ENCODE assay signal across 23 mouse cellular contexts in the genomic region with DNA sequence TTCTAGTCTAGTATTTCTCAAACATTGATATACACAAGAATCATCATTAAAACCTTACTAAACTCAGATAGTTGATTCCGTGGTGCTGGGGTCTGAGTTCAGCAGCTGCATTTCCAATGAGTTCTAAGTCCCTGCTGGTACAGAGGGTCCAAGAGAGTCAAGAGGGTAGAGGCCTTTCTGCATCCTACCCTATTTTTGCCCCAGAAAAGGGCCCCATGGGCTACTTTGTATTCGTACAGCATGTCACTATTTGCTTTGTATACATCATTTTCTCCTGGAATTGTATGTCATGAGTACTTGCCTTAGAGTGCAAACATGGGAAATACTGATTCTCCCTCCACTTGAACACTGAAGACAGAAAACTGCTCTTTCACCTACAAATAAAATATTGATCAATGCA. TPM values are rescaled to one million over a fixed set of nuclear protein-coding genes. Genes with fewer than 3 reads are reported as not detected.
DNase-seq lines count a peak whose midpoint lies in the region; ATAC-seq lines count a peak whose summit lies in the region.
"Had no signal": no experiment of that assay in that cellular context is flagged by ENCODE, and none has a peak within 500 bp of the region (broad histone marks: within the 10 kb centered on the region; RNA-seq: fewer than 3 reads in every experiment).

No protein-coding gene starts in this region.

- H3K4me2 ChIP-seq in forebrain, embryonic 16.5 days (ENCODE audit: low read length): no peak overlapping the region
- no peak overlapping the region for H3K4me2 ChIP-seq in neural tube, embryonic 11.5 days (ENCODE audit: low read depth)
- H3K4me2 ChIP-seq in midbrain, embryonic 12.5 days (replicated peaks): no peak overlapping the region
- H3K4me2 ChIP-seq: heart, embryonic 11.5 days; liver, embryonic 11.5 days had no signal

- no peak overlapping the region for H3K4me3 ChIP-seq in forebrain, embryonic 10.5 days
- H3K4me3 ChIP-seq in forebrain, embryonic 16.5 days (replicated peaks; ENCODE audit: low read length): no peak overlapping the region
- H3K4me3 ChIP-seq in neural tube, embryonic 11.5 days (ENCODE audit: low read depth, low read length): no peak overlapping the region
- H3K4me3 ChIP-seq in midbrain, embryonic 12.5 days: no peak overlapping the region
- H3K4me3 ChIP-seq: embryonic facial prominence, embryonic 10.5 days; gastrocnemius, adult 2 months; limb, embryonic 10.5 days; megakaryocyte, embryonic 14.5 days had no signal

- ATAC-seq in forebrain, embryonic 16.5 days: no peak
- ATAC-seq in neural tube, embryonic 11.5 days (ENCODE audit: insufficient read depth, low FRiP score, low TSS enrichment): peak; percentile 63
- peak; percentile 79 for ATAC-seq in midbrain, embryonic 12.5 days (ENCODE audit: low FRiP score, low read depth)
- ATAC-seq: activated CD4-positive, CD25-positive, alpha-beta regulatory T cell, adult 4 months; inflammation-experienced regulatory T-cells, adult 6 months had no signal

- H3K27ac ChIP-seq in forebrain, embryonic 10.5 days: peak overlapping the region; percentile 76
- H3K27ac ChIP-seq in forebrain, embryonic 16.5 days (ENCODE audit: low read length): no peak overlapping the region; the same call in 1 of the 2 replicates
- H3K27ac ChIP-seq in neural tube, embryonic 11.5 days (ENCODE audit: low read depth, low read length): peak overlapping the region; percentile 27; the same call in 1 of the 2 replicates
- peak overlapping the region; percentile 84 for H3K27ac ChIP-seq in midbrain, embryonic 12.5 days (replicated peaks)
- H3K27ac ChIP-seq: embryonic facial prominence, embryonic 10.5 days; gastrocnemius, adult 2 months; limb, embryonic 10.5 days had no signal

- H3K27me3 ChIP-seq in forebrain, embryonic 10.5 days (ENCODE audit: poor library complexity, severe bottlenecking): peaks cover 66% of the 10 kb centered on the region
- H3K27me3 ChIP-seq in forebrain, embryonic 16.5 days (replicated peaks; ENCODE audit: control insufficient read depth, insufficient read depth, low read length): no peaks in the 10 kb centered on the region
- no peaks in the 10 kb centered on the region for H3K27me3 ChIP-seq in neural tube, embryonic 11.5 days (ENCODE audit: control insufficient read depth, insufficient read depth, low read length)
- peaks cover 9% of the 10 kb centered on the region for H3K27me3 ChIP-seq in midbrain, embryonic 12.5 days

- no peaks in the 10 kb centered on the region for H3K36me3 ChIP-seq in forebrain, embryonic 10.5 days (replicated peaks)
- no peaks in the 10 kb centered on the region for H3K36me3 ChIP-seq in forebrain, embryonic 16.5 days (ENCODE audit: control insufficient read depth, insufficient read depth)
- H3K36me3 ChIP-seq in neural tube, embryonic 11.5 days (ENCODE audit: control insufficient read depth, insufficient read depth, low read length): no peaks in the 10 kb centered on the region
- no peaks in the 10 kb centered on the region for H3K36me3 ChIP-seq in midbrain, embryonic 12.5 days
- H3K36me3 ChIP-seq: embryonic facial prominence, embryonic 10.5 days; G1E; limb, embryonic 10.5 days had no signal

- H3K4me1 ChIP-seq in forebrain, embryonic 10.5 days: peaks cover 18% of the 10 kb centered on the region
- 0 out of 2 replicates have a peak, but pooled peaks cover 4% of the 10 kb centered on the region for H3K4me1 ChIP-seq in forebrain, embryonic 16.5 days (replicated peaks; ENCODE audit: control insufficient read depth, insufficient read depth, low read length)
- no peaks in the 10 kb centered on the region for H3K4me1 ChIP-seq in neural tube, embryonic 11.5 days (ENCODE audit: control insufficient read depth, insufficient read depth, low read length)
- peaks cover 10% of the 10 kb centered on the region; the same call in 1 of the 2 replicates for H3K4me1 ChIP-seq in midbrain, embryonic 12.5 days
- H3K4me1 ChIP-seq: embryonic facial prominence, embryonic 10.5 days; limb, embryonic 10.5 days; megakaryocyte, embryonic 14.5 days had no signal

- no peak overlapping the region for H3K9ac ChIP-seq in forebrain, embryonic 16.5 days (replicated peaks; ENCODE audit: low read depth, low read length)
- no peak overlapping the region for H3K9ac ChIP-seq in neural tube, embryonic 11.5 days (ENCODE audit: low read length)
- no peak overlapping the region for H3K9ac ChIP-seq in midbrain, embryonic 12.5 days (replicated peaks)

- no peak for DNase-seq in forebrain, embryonic 10.5 days (ENCODE audit: extremely low spot score, low spot score)
- no peak for DNase-seq in neural tube, embryonic 11.5 days (ENCODE audit: low spot score)
- DNase-seq in neural tube, embryonic 10.5 days (ENCODE audit: extremely low spot score, low spot score): no peak
- no peak for DNase-seq in spleen, adult 18-20 months
- DNase-seq in heart, adult 8-10 months (ENCODE audit: low spot score): no peak
- DNase-seq: cerebellum, adult 11 months; gastrocnemius, adult 2 months; heart, postnatal 10 days; kidney, adult 8-10 months; kidney, postnatal 25 days; lung, adult 2 months; thymus, postnatal 25 days had no signal

- WGBS in forebrain, embryonic 10.5 days: 47% methylated on average over 2 of the region's 2 CpGs
- 30% methylated on average over 2 of the region's 2 CpGs for WGBS in forebrain, embryonic 16.5 days
- 53% methylated on average over 2 of the region's 2 CpGs for WGBS in neural tube, embryonic 11.5 days
- whole genome bisulfite sequencing in midbrain, embryonic 12.5 days: 33% methylated on average over 2 of the region's 2 CpGs

- H3K9me3 ChIP-seq in forebrain, embryonic 10.5 days: no peaks in the 10 kb centered on the region
- no peaks in the 10 kb centered on the region for H3K9me3 ChIP-seq in forebrain, embryonic 16.5 days (ENCODE audit: control insufficient read depth, low read length)
- no peaks in the 10 kb centered on the region for H3K9me3 ChIP-seq in neural tube, embryonic 11.5 days (ENCODE audit: control insufficient read depth, low read length)
- no peaks in the 10 kb centered on the region for H3K9me3 ChIP-seq in midbrain, embryonic 12.5 days
- H3K9me3 ChIP-seq: embryonic facial prominence, embryonic 10.5 days; G1E; limb, embryonic 10.5 days; megakaryocyte, embryonic 14.5 days had no signal

RNA-seq across cellular contexts. Expression of gene Pak3, which starts 24.4 kb away (rescaled TPM):
- 60.3 and 62.7 TPM in 2 replicates for polyA plus RNA-seq in forebrain, embryonic 10.5 days (2016; fragmentation: Nextera tagmentation; extraction: Ambion mirVana)
- 166 and 180 TPM in 2 replicates for polyA plus RNA-seq in forebrain, embryonic 16.5 days (2015; fragmentation: Nextera tagmentation; extraction: Ambion mirVana)
- 41.0 and 41.7 TPM in 2 replicates for polyA plus RNA-seq in neural tube, embryonic 11.5 days (2014; fragmentation: Nextera tagmentation; extraction: Ambion mirVana)
- 120 TPM in 2 replicates for polyA plus RNA-seq in midbrain, embryonic 12.5 days (2016; fragmentation: Nextera tagmentation; extraction: Ambion mirVana)
- under 1 TPM; 0.11 to 0.30 (median 0.20) TPM for total RNA-seq in heart, adult 8-10 months (2022)
- polyA plus RNA-seq: activated CD4-positive, CD25-positive, alpha-beta regulatory T cell, adult 4 months; G1E; small intestine, adult 2 months had no signal
